Mouse (Mus musculus): Measurements from ENCODE around the gene Shank2. TPM values are rescaled to one million over a fixed set of nuclear protein-coding genes. Genes with fewer than 3 reads are reported as not detected.

Gene Shank2
- polyA plus RNA-seq, 1 experiment from 2014 or later: 0.31 TPM

GRCm38 (mm10) chr7:144037541-144037940 lies 35.8 kb downstream of the Shank2 start:
- Histone ChIP-seq H3K27ac (no peak overlapping the region), H3K27me3 (replicated peaks) (no peaks in the 10 kb centered on the region), H3K4me2 (no peak overlapping the region), H3K4me3 (no peak overlapping the region), H3K36me3 (no peaks in the 10 kb centered on the region), H3K9ac (no peak overlapping the region), H3K9me3 (replicated peaks) (no peaks in the 10 kb centered on the region), H3K4me1 (peaks cover 7% of the 10 kb centered on the region; the same call in 1 of the 2 replicates)
- WGBS (ENCODE audit: insufficient replicate concordance): 85% methylated on average over 11 of the region's 11 CpGs
- no peak for ATAC-seq

GRCm38 (mm10) chr7:144037966-144038669 lies 36.4 kb downstream of the Shank2 start:
- H3K9ac ChIP-seq: no peak overlapping the region
- H3K27me3 ChIP-seq (replicated peaks): no peaks in the 10 kb centered on the region
- H3K4me3 ChIP-seq: no peak overlapping the region
- no peak overlapping the region for H3K27ac ChIP-seq
- WGBS (ENCODE audit: insufficient replicate concordance): 60% methylated on average over 9 of the region's 9 CpGs
- peaks cover 7% of the 10 kb centered on the region; the same call in 1 of the 2 replicates for H3K4me1 ChIP-seq
- H3K36me3 ChIP-seq: no peaks in the 10 kb centered on the region
- H3K4me2 ChIP-seq: no peak overlapping the region
- no peaks in the 10 kb centered on the region for H3K9me3 ChIP-seq (replicated peaks)
- ATAC-seq: no peak; the same call in 1 of the 2 replicates

DNA sequence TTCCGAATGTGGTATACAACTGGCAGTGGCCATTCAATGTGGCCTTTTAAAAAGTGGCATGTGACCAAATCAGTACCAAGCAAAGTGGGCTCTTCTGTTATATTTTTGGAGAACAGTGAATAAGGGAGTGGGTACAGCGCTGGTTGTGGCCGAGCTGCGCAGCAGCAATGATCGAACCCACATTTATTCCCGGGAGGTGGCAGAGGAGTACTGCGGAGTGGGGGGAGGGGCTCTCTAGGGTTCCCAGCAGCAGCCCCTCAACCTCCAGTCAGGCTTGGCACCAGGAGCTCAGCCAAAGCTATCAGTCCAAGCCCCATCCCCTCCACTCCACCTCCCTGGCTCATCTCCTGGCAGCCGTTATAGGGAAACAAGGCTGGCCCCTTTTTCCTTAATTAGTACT lies 37.0 kb downstream of the Shank2 start:
- Histone ChIP-seq H3K4me3 (no peak overlapping the region), H3K9ac (no peak overlapping the region), H3K4me2 (no peak overlapping the region), H3K36me3 (no peaks in the 10 kb centered on the region), H3K4me1 (peaks cover 7% of the 10 kb centered on the region; the same call in 1 of the 2 replicates), H3K27me3 (replicated peaks) (no peaks in the 10 kb centered on the region), H3K9me3 (replicated peaks) (no peaks in the 10 kb centered on the region), H3K27ac (no peak overlapping the region)
- ATAC-seq: no peak
- WGBS (ENCODE audit: insufficient replicate concordance): 70% methylated on average over 8 of the region's 8 CpGs

DNA sequence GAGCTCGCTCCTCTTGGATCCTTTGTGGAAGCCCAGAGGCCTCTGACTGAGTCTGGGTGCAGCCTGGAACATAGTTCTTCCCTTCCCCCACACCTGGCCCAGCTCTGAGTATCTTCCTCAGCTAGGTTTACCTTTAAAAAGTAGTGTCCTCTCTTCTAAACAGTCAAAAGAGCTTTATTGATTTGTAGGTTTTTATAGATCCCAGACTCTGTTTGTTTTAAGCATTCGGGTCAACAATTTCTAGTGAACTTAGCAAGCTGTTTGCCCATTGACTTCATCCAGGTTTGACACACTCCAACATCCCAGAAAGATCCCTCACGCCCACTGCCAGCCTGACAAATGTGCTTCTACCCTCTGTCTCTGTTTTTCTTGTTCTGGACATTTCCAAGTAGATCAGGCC lies 38.6 kb downstream of the Shank2 start:
- Histone ChIP-seq H3K4me1 (peaks cover 7% of the 10 kb centered on the region; the same call in 1 of the 2 replicates), H3K4me3 (no peak overlapping the region), H3K36me3 (no peaks in the 10 kb centered on the region), H3K9me3 (replicated peaks) (no peaks in the 10 kb centered on the region), H3K4me2 (no peak overlapping the region), H3K9ac (no peak overlapping the region), H3K27me3 (replicated peaks) (no peaks in the 10 kb centered on the region), H3K27ac (peak overlapping the region; percentile 3; the same call in 1 of the 2 replicates)
- WGBS (ENCODE audit: insufficient replicate concordance): 35% methylated on average over 3 of the region's 3 CpGs
- ATAC-seq: no peak

- 28% methylated on average over 12 of the region's 12 CpGs for WGBS (ENCODE audit: insufficient replicate concordance)
- H3K4me3 ChIP-seq: no peak overlapping the region
- peak; percentile 37; the same call in 1 of the 2 replicates for ATAC-seq
- H3K27me3 ChIP-seq (replicated peaks): no peaks in the 10 kb centered on the region
- H3K9me3 ChIP-seq (replicated peaks): no peaks in the 10 kb centered on the region
- no peak overlapping the region for H3K9ac ChIP-seq
- H3K27ac ChIP-seq: 0 out of 2 replicates have a peak overlapping the region, but pooled peaks have one; percentile 36
- H3K4me2 ChIP-seq: no peak overlapping the region
- no peaks in the 10 kb centered on the region; the same call in 1 of the 2 replicates for H3K4me1 ChIP-seq
- H3K36me3 ChIP-seq: no peaks in the 10 kb centered on the region
Measured at GRCm38 (mm10) chr7:144052076-144052475, 50.3 kb downstream of the Shank2 start.

DNA sequence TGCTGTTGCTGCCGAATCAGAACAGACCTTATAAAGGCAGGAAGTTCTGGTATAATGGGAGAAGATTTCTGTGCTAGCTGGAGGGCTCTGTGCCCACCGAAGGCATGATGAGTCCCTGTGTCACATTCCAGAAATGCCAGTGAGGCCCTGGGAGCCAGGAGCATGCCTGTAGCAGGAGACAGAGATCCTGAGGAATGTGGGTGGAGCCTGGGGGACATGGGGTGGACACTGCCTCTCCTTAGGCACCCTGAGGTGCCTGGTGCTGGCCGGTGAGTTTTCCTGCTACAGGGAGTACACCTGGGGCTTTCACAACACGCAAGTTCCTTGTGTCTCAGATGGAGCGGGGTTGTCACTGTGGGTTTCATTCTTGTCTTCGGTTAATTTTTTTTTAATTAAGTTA lies 53.5 kb downstream of the Shank2 start:
- ATAC-seq: no peak
- Histone ChIP-seq H3K27me3 (replicated peaks) (no peaks in the 10 kb centered on the region), H3K9ac (no peak overlapping the region), H3K27ac (no peak overlapping the region), H3K4me1 (no peaks in the 10 kb centered on the region; the same call in 1 of the 2 replicates), H3K9me3 (replicated peaks) (no peaks in the 10 kb centered on the region), H3K4me3 (no peak overlapping the region), H3K4me2 (no peak overlapping the region), H3K36me3 (no peaks in the 10 kb centered on the region)
- 48% methylated on average over 6 of the region's 6 CpGs for whole genome bisulfite sequencing (ENCODE audit: insufficient replicate concordance)

DNA sequence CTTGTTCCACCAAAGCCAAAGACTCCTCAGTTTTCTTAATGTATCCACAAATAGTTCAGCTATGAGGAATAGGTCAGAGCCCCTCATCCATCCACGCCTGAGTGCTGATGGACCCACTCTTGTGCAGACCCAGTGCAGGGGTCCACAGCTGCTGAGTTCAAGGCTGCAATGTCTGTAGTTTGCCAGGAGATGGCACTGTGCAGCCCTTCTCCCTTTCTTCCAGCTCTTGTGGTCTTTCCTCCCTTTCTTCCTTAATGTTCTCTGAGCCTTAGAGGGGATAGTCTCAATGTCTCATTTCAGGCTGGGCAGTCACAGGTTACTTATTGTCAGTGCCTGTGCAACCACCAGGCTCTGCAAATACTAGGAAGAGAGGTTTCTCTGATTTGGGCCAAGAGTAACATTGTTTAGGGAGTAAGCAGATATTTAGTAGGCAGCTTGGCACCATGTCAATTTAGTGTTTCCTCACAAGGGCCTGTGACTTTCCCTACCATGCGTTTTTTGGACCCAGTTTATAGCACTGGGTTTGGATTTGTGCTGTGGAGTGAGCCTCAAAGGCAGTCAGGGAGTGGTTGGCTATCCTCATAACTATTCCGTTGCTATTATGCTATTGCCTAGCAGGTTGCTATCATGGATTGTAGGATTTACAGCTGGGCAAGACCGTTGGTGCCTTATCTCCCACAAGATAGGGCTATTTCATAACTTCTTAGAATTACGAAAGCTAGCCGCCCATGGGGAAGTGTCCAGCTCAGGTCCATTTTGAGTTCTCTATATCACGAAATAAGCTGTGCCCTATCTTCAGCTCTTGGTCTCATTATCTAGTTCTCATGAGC lies 54.2 kb downstream of the Shank2 start:
- Histone ChIP-seq H3K4me2 (no peak overlapping the region), H3K36me3 (no peaks in the 10 kb centered on the region), H3K27me3 (replicated peaks) (no peaks in the 10 kb centered on the region), H3K27ac (no peak overlapping the region), H3K4me3 (no peak overlapping the region), H3K9me3 (replicated peaks) (no peaks in the 10 kb centered on the region), H3K4me1 (no peaks in the 10 kb centered on the region; the same call in 1 of the 2 replicates), H3K9ac (no peak overlapping the region)
- no peak for ATAC-seq
- WGBS (ENCODE audit: insufficient replicate concordance): 38% methylated on average over 7 of the region's 7 CpGs

DNA sequence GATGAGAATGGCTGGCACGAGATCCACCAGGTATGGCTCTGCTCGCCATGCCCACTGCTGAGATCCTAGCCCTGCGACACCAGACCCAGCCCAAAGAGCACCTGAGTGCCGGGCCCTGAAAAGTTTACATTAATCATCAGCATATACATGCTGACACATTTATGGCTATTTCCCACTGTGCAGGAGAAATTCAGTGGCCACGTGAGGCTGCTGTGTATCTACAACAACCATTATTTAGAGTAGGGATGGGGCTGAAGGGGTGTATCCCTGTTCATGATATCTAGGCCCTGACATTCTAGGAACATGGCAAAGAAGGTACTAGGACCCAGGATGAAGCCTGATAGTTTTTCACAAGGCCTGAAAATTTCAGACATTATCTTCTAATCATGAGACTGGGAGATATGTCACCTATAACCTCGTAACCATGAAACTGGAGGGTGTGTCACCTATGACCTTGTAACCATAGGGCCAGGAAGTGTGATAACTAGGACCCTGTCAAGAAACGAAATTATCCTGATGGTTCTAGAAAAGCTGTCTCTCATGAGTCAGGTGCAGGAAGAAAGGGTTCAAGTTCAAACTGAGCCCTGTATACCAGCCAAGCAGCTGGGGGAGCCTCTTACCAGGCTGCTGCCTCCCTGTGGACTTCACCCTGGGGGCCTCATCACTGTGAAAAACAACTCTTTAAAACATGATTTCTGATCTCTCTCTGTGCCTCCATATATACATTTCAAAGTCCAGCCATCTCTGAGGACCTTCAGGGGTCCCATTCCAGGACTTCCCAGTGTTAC lies 68.6 kb downstream of the Shank2 start:
- no peaks in the 10 kb centered on the region for H3K9me3 ChIP-seq (replicated peaks)
- H3K9ac ChIP-seq: no peak overlapping the region
- WGBS (ENCODE audit: insufficient replicate concordance): 59% methylated on average over 7 of the region's 7 CpGs
- no peaks in the 10 kb centered on the region for H3K4me1 ChIP-seq
- H3K4me3 ChIP-seq: no peak overlapping the region
- no peaks in the 10 kb centered on the region for H3K36me3 ChIP-seq
- ATAC-seq: no peak
- H3K27ac ChIP-seq: no peak overlapping the region
- no peaks in the 10 kb centered on the region for H3K27me3 ChIP-seq (replicated peaks)
- H3K4me2 ChIP-seq: no peak overlapping the region

DNA sequence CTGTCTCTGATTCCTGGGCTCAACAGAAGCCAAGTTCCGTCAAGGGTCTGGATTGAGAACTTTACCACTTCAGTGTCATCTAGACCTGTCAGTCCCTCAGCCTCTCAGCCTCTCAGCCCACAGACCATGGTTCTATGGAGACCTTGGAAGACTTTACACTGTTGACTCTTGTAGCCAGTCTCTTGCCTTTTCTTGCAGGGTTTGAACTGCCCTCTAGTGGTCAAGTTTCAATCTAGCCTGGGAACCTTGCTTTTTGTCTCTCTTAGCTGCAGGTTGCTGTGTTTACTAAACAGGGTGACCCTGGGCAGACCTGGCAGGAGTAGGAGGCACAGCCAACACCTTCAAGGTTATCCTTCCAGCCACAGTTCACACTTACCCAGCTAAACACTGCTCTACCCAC lies 70.5 kb downstream of the Shank2 start:
- Histone ChIP-seq H3K4me3 (no peak overlapping the region), H3K9ac (no peak overlapping the region), H3K27me3 (replicated peaks) (no peaks in the 10 kb centered on the region), H3K9me3 (replicated peaks) (no peaks in the 10 kb centered on the region), H3K4me1 (no peaks in the 10 kb centered on the region), H3K36me3 (no peaks in the 10 kb centered on the region), H3K27ac (no peak overlapping the region), H3K4me2 (no peak overlapping the region)
- ATAC-seq: no peak
- 32% methylated on average over 1 of the region's 1 CpGs for WGBS (ENCODE audit: insufficient replicate concordance)

DNA sequence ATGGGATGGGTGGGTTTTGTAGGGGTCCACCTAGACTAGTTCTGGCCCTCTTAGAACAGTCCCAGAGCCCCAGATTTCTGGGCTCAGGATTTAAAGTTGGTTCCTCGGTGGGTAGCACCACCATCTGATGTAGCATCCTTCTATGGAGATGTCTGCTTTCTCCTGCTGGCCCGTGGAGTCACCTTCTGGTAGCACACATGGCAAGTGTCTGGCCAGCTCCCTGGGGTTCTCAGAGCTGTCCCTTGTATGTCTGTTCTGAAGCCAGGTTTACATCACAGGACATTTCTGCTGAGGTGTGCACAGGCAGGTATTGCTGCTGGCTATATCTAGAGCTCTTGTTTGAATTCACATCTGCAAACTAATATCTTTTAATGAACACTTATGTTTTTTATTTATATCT lies 71.1 kb downstream of the Shank2 start:
- no peak overlapping the region for H3K27ac ChIP-seq
- H3K27me3 ChIP-seq (replicated peaks): no peaks in the 10 kb centered on the region
- H3K4me3 ChIP-seq: no peak overlapping the region
- H3K9ac ChIP-seq: no peak overlapping the region
- H3K36me3 ChIP-seq: no peaks in the 10 kb centered on the region
- no peak for ATAC-seq
- 63% methylated on average over 2 of the region's 2 CpGs for WGBS (ENCODE audit: insufficient replicate concordance)
- H3K4me2 ChIP-seq: no peak overlapping the region
- H3K9me3 ChIP-seq (replicated peaks): no peaks in the 10 kb centered on the region
- H3K4me1 ChIP-seq: no peaks in the 10 kb centered on the region

- no peaks in the 10 kb centered on the region for H3K36me3 ChIP-seq
- no peak for ATAC-seq
- no peaks in the 10 kb centered on the region for H3K4me1 ChIP-seq
- no peak overlapping the region for H3K4me3 ChIP-seq
- H3K4me2 ChIP-seq: no peak overlapping the region
- no peak overlapping the region for H3K9ac ChIP-seq
- H3K9me3 ChIP-seq (replicated peaks): no peaks in the 10 kb centered on the region
- WGBS (ENCODE audit: insufficient replicate concordance): 16% methylated on average over 3 of the region's 3 CpGs
- H3K27ac ChIP-seq: no peak overlapping the region
- H3K27me3 ChIP-seq (replicated peaks): no peaks in the 10 kb centered on the region
Measured at GRCm38 (mm10) chr7:144074718-144075117, 73.0 kb downstream of the Shank2 start.
